Mouse (Mus musculus): Measurements from ENCODE around the gene Fgfr2.

Gene Fgfr2

DNA sequence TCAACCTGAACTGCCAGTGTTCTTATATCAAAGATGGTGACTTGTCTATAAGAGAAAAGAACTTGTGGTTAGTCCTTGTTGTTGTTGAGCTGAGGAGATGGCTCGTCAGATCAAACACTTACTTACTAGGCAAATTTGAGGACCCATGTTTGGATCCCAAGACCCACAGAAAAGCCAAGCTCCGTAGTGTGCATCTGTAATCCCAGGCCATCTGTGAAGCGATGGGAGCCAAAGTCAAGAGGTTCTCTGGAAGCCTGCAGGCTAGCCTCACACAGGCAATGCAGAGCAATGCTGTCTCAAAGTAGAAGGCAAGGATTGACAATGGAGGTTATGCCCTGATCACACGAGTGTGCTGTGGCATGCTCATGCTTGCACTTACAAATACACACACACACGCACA, 2992.9 kb downstream of the Fgfr2 start:
- Histone ChIP-seq H3K4me1 (replicated peaks; ENCODE audit: low read depth, low read length) (no peaks in the 10 kb centered on the region), H3K9me3 (ENCODE audit: low read length) (no peaks in the 10 kb centered on the region), H3K36me3 (ENCODE audit: insufficient read depth, low read length) (no peaks in the 10 kb centered on the region), H3K27me3 (ENCODE audit: insufficient read depth, low read length) (0 out of 2 replicates have a peak, but pooled peaks cover 2% of the 10 kb centered on the region), H3K4me3 (replicated peaks; ENCODE audit: low read length) (no peak overlapping the region)
- TF ChIP-seq CTCF (conservative IDR thresholded peaks at IDR 0.05; ENCODE audit: low read length) (no peak), NANOG (IDR thresholded peaks at IDR 0.05; ENCODE audit: borderline replicate concordance, low read length) (no peak), POU5F1 (IDR thresholded peaks at IDR 0.05; ENCODE audit: borderline replicate concordance, low read length) (no peak)

DNA sequence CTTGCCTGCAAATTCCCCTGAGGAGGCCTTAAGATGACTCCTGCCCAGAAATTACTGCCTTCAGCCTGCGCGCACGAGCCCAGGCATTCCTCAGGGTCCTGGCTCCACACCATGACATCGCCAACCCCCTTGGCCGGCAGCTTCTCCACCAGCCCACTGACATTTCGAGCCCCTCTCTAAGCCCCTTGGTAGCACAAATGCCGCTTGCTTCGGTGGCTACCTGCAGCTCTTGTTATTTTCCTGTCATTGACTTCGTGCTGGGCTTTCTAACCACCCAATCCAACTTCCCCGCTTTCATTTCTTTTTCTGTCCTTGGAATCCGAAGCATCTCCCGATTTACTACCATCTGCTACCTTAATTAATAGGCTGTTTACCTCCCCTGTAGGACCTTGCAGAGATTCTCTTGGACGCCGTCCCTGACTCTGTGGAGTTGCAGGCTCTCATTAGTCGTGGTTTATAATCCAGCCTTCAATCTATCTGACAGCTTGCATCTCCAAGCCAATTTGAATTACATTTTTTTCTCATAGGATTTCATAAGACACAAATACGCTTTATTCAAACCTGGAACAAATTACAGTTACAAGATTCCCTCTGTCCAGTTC, 2993.7 kb downstream of the Fgfr2 start:
- H3K4me3 ChIP-seq (replicated peaks; ENCODE audit: low read length) = no peak overlapping the region
- TF ChIP-seq NANOG (IDR thresholded peaks at IDR 0.05; ENCODE audit: borderline replicate concordance, low read length) (no peak), POU5F1 (IDR thresholded peaks at IDR 0.05; ENCODE audit: borderline replicate concordance, low read length) (no peak), CTCF (conservative IDR thresholded peaks at IDR 0.05; ENCODE audit: low read length) (no peak)
- no peaks in the 10 kb centered on the region for H3K36me3 ChIP-seq (ENCODE audit: insufficient read depth, low read length)
- H3K4me1 ChIP-seq (replicated peaks; ENCODE audit: low read depth, low read length) = no peaks in the 10 kb centered on the region
- H3K27me3 ChIP-seq (ENCODE audit: insufficient read depth, low read length) = 0 out of 2 replicates have a peak, but pooled peaks cover 2% of the 10 kb centered on the region
- H3K9me3 ChIP-seq (ENCODE audit: low read length) = no peaks in the 10 kb centered on the region

DNA sequence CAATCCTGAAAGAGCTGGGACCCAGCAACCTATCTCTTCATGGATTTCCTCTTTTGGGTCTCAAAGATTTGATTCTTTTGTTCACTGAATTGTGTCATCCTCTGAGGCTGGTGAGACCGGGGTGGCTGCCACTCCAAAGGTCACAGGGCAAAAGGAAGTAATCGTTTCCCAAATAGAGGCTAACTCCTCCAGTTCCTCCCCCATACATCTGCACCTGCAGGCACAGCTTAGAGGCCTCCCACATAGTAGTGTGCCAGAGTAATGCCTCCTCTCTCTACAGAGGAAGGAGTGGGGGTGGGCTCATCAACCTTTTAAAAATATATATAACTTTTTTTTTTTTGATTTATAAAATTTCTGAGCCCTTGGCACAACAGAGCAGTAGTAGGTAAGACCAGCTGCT, 3001.6 kb downstream of the Fgfr2 start:
- Histone ChIP-seq H3K27me3 (ENCODE audit: insufficient read depth, low read length) (peaks cover 6% of the 10 kb centered on the region; the same call in 1 of the 2 replicates), H3K4me1 (replicated peaks; ENCODE audit: low read depth, low read length) (no peaks in the 10 kb centered on the region), H3K9me3 (ENCODE audit: low read length) (no peaks in the 10 kb centered on the region), H3K4me3 (replicated peaks; ENCODE audit: low read length) (no peak overlapping the region), H3K36me3 (ENCODE audit: insufficient read depth, low read length) (no peaks in the 10 kb centered on the region)
- no peak for TF ChIP-seq POU5F1 (IDR thresholded peaks at IDR 0.05; ENCODE audit: borderline replicate concordance, low read length)
- no peak for TF ChIP-seq NANOG (IDR thresholded peaks at IDR 0.05; ENCODE audit: borderline replicate concordance, low read length)
- no peak for TF ChIP-seq CTCF (conservative IDR thresholded peaks at IDR 0.05; ENCODE audit: low read length)

DNA sequence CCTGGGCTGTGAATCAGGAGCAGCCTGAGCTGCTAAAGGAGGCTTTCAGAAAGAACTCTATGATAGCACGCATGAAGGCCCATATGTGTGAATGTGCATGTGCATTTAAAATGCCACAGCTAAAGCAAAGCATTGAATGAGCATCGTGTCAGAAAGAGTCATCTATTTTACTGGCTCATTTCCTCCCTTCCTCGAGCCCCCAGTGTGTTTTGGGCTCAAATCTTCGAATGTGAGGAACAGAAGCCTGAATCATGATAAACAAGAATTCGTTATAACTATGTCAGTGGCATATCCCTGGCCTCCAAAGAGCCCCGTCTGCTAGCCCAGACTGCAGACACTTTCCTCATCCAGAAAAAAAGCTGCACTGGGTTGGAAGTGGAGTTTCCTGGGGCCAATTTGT, 3003.7 kb downstream of the Fgfr2 start:
- Histone ChIP-seq H3K4me1 (replicated peaks; ENCODE audit: low read depth, low read length) (no peaks in the 10 kb centered on the region), H3K4me3 (replicated peaks; ENCODE audit: low read length) (no peak overlapping the region), H3K27me3 (ENCODE audit: insufficient read depth, low read length) (peaks cover 6% of the 10 kb centered on the region; the same call in 1 of the 2 replicates), H3K36me3 (ENCODE audit: insufficient read depth, low read length) (no peaks in the 10 kb centered on the region), H3K9me3 (ENCODE audit: low read length) (no peaks in the 10 kb centered on the region)
- no peak for TF ChIP-seq CTCF (conservative IDR thresholded peaks at IDR 0.05; ENCODE audit: low read length)
- no peak for TF ChIP-seq NANOG (IDR thresholded peaks at IDR 0.05; ENCODE audit: borderline replicate concordance, low read length)
- TF ChIP-seq POU5F1 (IDR thresholded peaks at IDR 0.05; ENCODE audit: borderline replicate concordance, low read length) = no peak

DNA sequence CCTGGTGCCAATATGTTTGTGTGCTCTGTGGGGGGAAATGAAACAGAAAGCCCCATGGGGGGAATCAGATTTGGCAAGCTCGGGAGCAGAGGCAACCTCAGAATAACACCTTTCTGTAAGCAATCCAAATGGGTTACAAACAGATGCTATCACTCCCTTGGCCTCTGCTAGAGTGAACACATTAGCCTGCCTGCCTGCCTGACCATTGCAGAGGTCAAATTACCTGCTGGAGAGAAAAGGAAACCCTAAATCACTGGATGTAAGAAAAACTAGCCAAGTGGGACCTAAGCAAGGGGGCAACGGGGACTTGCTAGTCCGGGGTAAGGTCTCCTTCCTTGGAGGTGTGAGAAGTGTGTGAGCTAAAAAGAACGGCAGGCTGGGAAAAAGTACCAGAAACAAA, 3004.4 kb downstream of the Fgfr2 start:
- Histone ChIP-seq H3K4me1 (replicated peaks; ENCODE audit: low read depth, low read length) (no peaks in the 10 kb centered on the region), H3K9me3 (ENCODE audit: low read length) (no peaks in the 10 kb centered on the region), H3K36me3 (ENCODE audit: insufficient read depth, low read length) (no peaks in the 10 kb centered on the region), H3K27me3 (ENCODE audit: insufficient read depth, low read length) (peaks cover 6% of the 10 kb centered on the region; the same call in 1 of the 2 replicates), H3K4me3 (replicated peaks; ENCODE audit: low read length) (no peak overlapping the region)
- no peak for TF ChIP-seq CTCF (conservative IDR thresholded peaks at IDR 0.05; ENCODE audit: low read length)
- TF ChIP-seq NANOG (IDR thresholded peaks at IDR 0.05; ENCODE audit: borderline replicate concordance, low read length) = no peak
- TF ChIP-seq POU5F1 (IDR thresholded peaks at IDR 0.05; ENCODE audit: borderline replicate concordance, low read length) = no peak

DNA sequence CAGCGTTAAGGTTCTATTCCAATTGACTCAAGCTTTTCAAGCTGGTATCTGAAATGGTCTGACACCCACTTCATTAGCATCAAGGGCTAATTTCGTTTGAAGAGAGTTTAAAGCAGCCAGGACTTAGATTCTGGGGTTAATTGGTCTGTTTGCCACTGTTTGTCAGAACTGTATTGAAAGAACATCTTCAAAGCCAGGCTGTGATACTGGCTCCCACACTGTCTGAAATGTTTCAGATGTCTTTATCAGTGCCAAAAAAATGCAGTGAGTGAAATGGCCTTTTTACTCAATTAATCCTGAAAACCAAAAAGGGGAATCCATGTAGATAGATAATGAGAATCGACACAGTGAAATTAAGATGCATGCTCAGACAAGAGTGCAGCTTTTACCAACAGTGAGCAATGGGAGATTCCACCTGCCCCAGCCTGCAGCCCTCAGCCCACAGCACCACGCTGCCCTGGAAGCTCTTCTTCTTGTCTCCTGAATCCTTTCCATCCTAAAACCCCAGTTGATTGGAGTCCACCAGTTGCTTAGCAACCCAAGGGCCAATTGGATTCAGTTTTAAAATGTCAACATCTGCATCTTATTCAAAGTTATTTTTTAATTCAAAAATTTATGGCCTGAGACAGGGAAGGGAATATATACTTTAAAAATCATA, 3005.6 kb downstream of the Fgfr2 start:
- H3K36me3 ChIP-seq (ENCODE audit: insufficient read depth, low read length) = no peaks in the 10 kb centered on the region
- H3K27me3 ChIP-seq (ENCODE audit: insufficient read depth, low read length) = peaks cover 6% of the 10 kb centered on the region; the same call in 1 of the 2 replicates
- TF ChIP-seq NANOG (IDR thresholded peaks at IDR 0.05; ENCODE audit: borderline replicate concordance, low read length) = no peak
- no peak for TF ChIP-seq POU5F1 (IDR thresholded peaks at IDR 0.05; ENCODE audit: borderline replicate concordance, low read length)
- TF ChIP-seq CTCF (conservative IDR thresholded peaks at IDR 0.05; ENCODE audit: low read length) = no peak
- no peaks in the 10 kb centered on the region for H3K9me3 ChIP-seq (ENCODE audit: low read length)
- H3K4me3 ChIP-seq (replicated peaks; ENCODE audit: low read length) = no peak overlapping the region
- no peaks in the 10 kb centered on the region for H3K4me1 ChIP-seq (replicated peaks; ENCODE audit: low read depth, low read length)

DNA sequence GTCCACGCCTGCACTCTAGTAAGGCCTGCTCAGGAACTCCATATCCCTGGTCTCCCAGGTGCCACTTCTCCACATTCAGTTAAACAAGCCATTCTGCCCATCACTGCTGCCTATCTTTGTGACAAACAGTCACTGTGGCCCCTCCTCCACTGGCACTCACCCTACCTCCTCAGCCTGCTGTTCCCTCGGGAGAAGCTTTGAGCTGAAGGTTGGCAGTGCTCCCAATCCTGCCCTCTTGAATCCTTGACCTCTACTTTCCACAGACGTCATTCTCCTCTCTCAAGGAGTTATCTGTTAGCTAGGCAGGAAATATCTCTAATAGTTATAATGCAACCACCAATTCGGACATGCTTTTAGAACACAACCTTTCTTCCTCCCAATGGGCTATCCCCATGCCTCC, 3008.7 kb downstream of the Fgfr2 start:
- Histone ChIP-seq H3K9me3 (ENCODE audit: low read length) (peaks cover 4% of the 10 kb centered on the region; the same call in 1 of the 2 replicates), H3K4me1 (replicated peaks; ENCODE audit: low read depth, low read length) (no peaks in the 10 kb centered on the region), H3K36me3 (ENCODE audit: insufficient read depth, low read length) (no peaks in the 10 kb centered on the region), H3K4me3 (replicated peaks; ENCODE audit: low read length) (no peak overlapping the region), H3K27me3 (ENCODE audit: insufficient read depth, low read length) (peaks cover 10% of the 10 kb centered on the region; the same call in 1 of the 2 replicates)
- no peak for TF ChIP-seq POU5F1 (IDR thresholded peaks at IDR 0.05; ENCODE audit: borderline replicate concordance, low read length)
- TF ChIP-seq CTCF (conservative IDR thresholded peaks at IDR 0.05; ENCODE audit: low read length) = no peak
- TF ChIP-seq NANOG (IDR thresholded peaks at IDR 0.05; ENCODE audit: borderline replicate concordance, low read length) = no peak

Data from E14TG2a.4 (cell line).